Mouse (Mus musculus) C2C12 (cell line): ENCODE measurements around the gene Pdcd1lg2. TPM values are rescaled to one million over a fixed set of nuclear protein-coding genes. Genes with fewer than 3 reads are reported as not detected.

Experiments
- H3K27me3 ChIP-seq: one replicate; pipeline ENCODE4 v1.6.1; 2011; ENCODE audit not compliant: control insufficient read depth, insufficient read depth, insufficient read length
- H3K36me3 ChIP-seq: one replicate; pipeline ENCODE4 v1.6.1; 2011; ENCODE audit not compliant: control insufficient read depth, insufficient read depth
- H3K4me3 ChIP-seq: one replicate; pipeline ENCODE4 v1.5.1; 2011; ENCODE audit warnings: mild to moderate bottlenecking, control low read depth; ENCODE audit not compliant: poor library complexity, insufficient read depth, severe bottlenecking
- H3K79me2 ChIP-seq: one replicate; pipeline ENCODE4 v1.6.1; 2011; ENCODE audit not compliant: control insufficient read depth, insufficient read depth
- H3K79me3 ChIP-seq: one replicate; pipeline ENCODE4 v1.6.1; 2011; ENCODE audit warnings: low read depth, control low read depth
- H3ac ChIP-seq: one replicate; pipeline ENCODE3; 2011; ENCODE audit warnings: low read depth; ENCODE audit not compliant: control insufficient read depth, insufficient read length
- CEBPB ChIP-seq: IDR thresholded peaks from one replicate; pipeline ENCODE4 v1.6.1; 2011; ENCODE audit warnings: low read depth, mild to moderate bottlenecking, control low read depth, moderate library complexity
- CTCF ChIP-seq: IDR thresholded peaks from one replicate; pipeline ENCODE4 v1.5.1; 2011; ENCODE audit not compliant: control insufficient read depth, insufficient read depth, insufficient read length
- FOSL1 ChIP-seq: IDR thresholded peaks from one replicate; pipeline ENCODE4 v1.8.0; 2011; ENCODE audit warnings: mild to moderate bottlenecking, low read length; ENCODE audit not compliant: poor library complexity, insufficient read depth, severe bottlenecking
- MAX ChIP-seq: IDR thresholded peaks from one replicate; pipeline ENCODE4 v1.6.1; 2011; ENCODE audit warnings: mild to moderate bottlenecking, control low read depth
- MYOD1 ChIP-seq: IDR thresholded peaks from one replicate; pipeline ENCODE4 v1.6.1; 2011; ENCODE audit warnings: low read depth; ENCODE audit not compliant: control insufficient read depth, insufficient read length
- MYOG ChIP-seq: IDR thresholded peaks from one replicate; pipeline ENCODE4 v1.6.1; 2011; ENCODE audit not compliant: control insufficient read depth, insufficient read length; ENCODE audit errors: extremely low read depth
- USF1 ChIP-seq: IDR thresholded peaks from one replicate; pipeline ENCODE4 v1.6.1; 2011; ENCODE audit warnings: low read depth, mild to moderate bottlenecking, control low read depth, moderate library complexity
- polyA plus RNA-seq: library from polyadenylated mRNA; unstranded; fragments of >200 nt; fragmentation: generic; extraction: Trizol; gene quantifications from one replicate; pipeline ENCODE4 v1.2.1, GENCODE M21; 2012; ENCODE audit warnings: missing spikeins

Gene Pdcd1lg2
- polyA plus RNA-seq, 1 experiment: not detected

DNA sequence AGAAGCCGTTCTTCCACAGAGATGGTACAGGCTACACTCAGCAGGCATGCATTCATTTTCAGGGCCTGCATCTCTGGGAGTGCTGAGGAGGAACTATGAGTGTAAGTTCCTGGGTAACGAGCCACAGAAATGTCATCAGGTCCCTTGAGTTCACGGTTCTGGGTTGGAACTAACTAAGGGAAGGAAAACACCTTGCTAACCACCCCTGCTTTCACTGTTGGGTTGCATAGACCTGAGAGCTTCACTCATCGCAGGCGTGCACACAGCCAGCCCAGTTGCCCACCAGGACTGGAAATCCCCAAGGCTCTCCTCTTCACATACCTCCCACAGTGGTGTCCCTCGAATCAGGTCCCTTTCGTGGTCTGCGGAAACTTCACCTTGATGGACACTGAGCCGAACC, 35.8 kb upstream of the Pdcd1lg2 start:
- no peak overlapping the region for H3ac ChIP-seq
- no peaks in the 10 kb centered on the region for H3K79me2 ChIP-seq
- H3K36me3 ChIP-seq: no peaks in the 10 kb centered on the region
- TF ChIP-seq MYOD1 (no peak), CTCF (no peak), USF1 (no peak), MAX (no peak), MYOG (no peak)
- no peak overlapping the region for H3K4me3 ChIP-seq
- no peaks in the 10 kb centered on the region for H3K79me3 ChIP-seq
- peaks cover 4% of the 10 kb centered on the region for H3K27me3 ChIP-seq

DNA sequence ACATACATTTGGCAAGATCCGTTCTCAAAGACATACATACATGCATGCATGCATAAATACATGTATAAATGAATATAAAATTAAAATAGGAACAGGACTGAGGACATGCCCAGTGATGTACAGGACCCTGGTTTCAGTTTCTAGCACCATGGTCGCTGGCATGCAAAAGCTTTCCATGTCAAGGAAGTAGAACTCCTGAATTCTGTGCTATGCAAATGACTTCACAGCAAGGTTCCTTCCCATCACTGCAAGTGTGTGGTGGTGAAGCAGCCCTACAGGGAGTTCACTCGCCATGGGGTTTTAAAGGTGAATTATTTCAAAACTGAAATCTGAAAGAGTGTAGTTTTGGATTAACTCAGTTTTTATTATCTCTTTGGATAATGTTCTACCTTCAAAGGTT, 34.3 kb upstream of the Pdcd1lg2 start:
- H3K79me2 ChIP-seq: no peaks in the 10 kb centered on the region
- TF ChIP-seq MYOD1 (no peak), MAX (no peak), CTCF (no peak), USF1 (no peak), FOSL1 (no peak), CEBPB (no peak)
- H3K79me3 ChIP-seq: no peaks in the 10 kb centered on the region

DNA sequence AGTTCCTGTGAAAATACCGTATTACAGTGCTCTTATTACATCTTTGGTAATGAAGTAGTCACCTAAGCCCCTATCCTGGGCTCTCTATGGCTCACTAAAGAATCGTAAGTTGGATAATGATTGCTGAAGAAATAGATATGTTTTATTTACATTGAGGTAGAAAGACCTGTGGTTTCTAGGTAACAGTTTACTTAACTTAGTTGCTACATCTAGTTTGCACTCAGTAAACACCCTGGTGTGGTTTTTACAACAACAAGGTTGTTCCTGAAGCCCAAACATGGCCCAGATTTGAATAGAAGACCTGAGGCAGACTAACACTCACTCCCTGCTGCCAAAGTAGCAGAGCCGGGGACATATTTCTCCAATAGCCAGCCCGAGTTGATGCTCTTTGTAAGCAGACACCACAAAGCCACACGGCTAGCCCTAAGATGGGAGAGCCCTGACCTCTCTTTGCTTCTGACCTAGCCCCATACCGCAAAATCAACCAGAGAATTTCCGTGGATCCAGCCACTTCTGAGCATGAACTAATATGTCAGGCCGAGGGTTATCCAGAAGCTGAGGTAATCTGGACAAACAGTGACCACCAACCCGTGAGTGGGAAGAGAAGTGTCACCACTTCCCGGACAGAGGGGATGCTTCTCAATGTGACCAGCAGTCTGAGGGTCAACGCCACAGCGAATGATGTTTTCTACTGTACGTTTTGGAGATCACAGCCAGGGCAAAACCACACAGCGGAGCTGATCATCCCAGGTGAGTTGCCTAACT, 30.7 kb upstream of the Pdcd1lg2 start:
- Histone ChIP-seq H3K79me2 (no peaks in the 10 kb centered on the region), H3K27me3 (peaks cover 14% of the 10 kb centered on the region), H3K79me3 (no peaks in the 10 kb centered on the region), H3K4me3 (no peak overlapping the region), H3K36me3 (no peaks in the 10 kb centered on the region), H3ac (no peak overlapping the region)
- no peak for TF ChIP-seq USF1
- TF ChIP-seq CTCF: no peak
- TF ChIP-seq CEBPB: no peak
- no peak for TF ChIP-seq MYOD1
- TF ChIP-seq MYOG: no peak
- no peak for TF ChIP-seq MAX
- TF ChIP-seq FOSL1: no peak

More for the DNA sequence above, 34.3 kb upstream of the Pdcd1lg2 start:
- Histone ChIP-seq H3K4me3 (no peak overlapping the region), H3K27me3 (peaks cover 11% of the 10 kb centered on the region), H3ac (no peak overlapping the region), H3K36me3 (no peaks in the 10 kb centered on the region)

DNA sequence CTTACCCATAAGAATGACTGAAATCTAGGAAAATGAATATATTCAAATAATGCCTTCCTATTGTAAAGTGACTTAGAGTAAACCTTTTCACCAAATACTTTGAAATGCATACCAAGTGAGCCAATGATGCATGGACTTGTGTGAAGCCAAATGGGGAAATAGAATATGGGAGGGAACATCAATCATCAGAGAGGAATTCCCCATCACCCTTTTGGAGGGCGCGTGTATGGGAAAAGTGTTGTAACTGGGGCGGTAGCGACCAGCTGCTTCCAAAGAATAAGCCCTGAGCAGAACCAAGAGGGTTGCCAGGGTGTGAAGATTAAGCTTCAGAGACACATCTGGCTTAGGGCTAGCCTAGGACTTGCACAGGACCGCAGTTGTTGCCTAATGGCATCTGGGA, 27.4 kb upstream of the Pdcd1lg2 start:
- H3ac ChIP-seq: no peak overlapping the region
- TF ChIP-seq MYOD1 (no peak), CEBPB (no peak), USF1 (no peak), MYOG (no peak), MAX (no peak), FOSL1 (no peak), CTCF (no peak)
- no peaks in the 10 kb centered on the region for H3K79me3 ChIP-seq
- peaks cover 14% of the 10 kb centered on the region for H3K27me3 ChIP-seq
- H3K36me3 ChIP-seq: no peaks in the 10 kb centered on the region
- no peak overlapping the region for H3K4me3 ChIP-seq
- H3K79me2 ChIP-seq: no peaks in the 10 kb centered on the region

DNA sequence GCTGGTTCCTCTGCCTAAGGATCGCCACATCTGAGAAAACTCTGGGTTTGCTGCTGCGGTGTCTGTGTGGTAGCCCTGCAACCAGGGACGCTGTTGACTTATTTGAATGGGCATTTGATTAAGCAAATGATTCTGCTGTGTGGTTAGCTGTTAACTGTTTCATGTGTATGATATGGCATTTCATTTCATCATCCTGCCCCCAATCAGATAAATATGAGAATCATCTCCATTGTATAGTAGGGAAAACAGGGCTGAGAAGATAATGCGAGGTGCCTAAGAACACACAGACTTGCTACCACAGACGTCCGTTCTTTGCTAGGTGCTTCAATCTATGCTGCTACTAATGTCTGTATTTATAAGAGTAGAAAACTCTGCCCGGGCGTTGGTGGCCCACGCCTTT, 26.3 kb upstream of the Pdcd1lg2 start:
- H3K36me3 ChIP-seq: no peaks in the 10 kb centered on the region
- TF ChIP-seq MYOD1 (no peak), FOSL1 (no peak), MAX (no peak), MYOG (no peak), USF1 (no peak), CEBPB (no peak)
- H3K4me3 ChIP-seq: no peak overlapping the region
- H3K79me3 ChIP-seq: no peaks in the 10 kb centered on the region
- H3K79me2 ChIP-seq: no peaks in the 10 kb centered on the region
- no peak overlapping the region for H3ac ChIP-seq
- H3K27me3 ChIP-seq: peaks cover 10% of the 10 kb centered on the region

DNA sequence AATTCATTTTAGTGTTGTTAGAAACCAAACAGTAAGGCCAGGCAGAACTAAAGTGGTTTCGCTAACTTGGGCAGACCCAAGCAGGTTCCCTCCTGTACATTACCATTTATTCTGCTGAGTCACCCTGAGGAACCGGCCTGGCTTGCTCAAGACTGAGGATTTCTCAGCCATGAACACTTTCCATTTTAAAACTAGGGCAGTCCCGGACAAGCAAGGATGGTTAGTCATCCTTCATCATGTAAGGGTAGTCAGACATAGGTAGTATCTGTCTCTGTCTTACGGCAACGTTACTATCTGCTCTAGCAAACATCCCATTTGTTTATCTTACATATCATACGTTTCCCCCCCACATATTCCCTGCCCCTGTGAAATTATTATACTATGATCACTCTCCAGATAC, 25.7 kb upstream of the Pdcd1lg2 start:
- no peak overlapping the region for H3K4me3 ChIP-seq
- TF ChIP-seq MYOG: no peak
- no peak for TF ChIP-seq MAX
- no peak for TF ChIP-seq USF1
- no peak for TF ChIP-seq CTCF
- TF ChIP-seq CEBPB: no peak
- TF ChIP-seq FOSL1: no peak
- TF ChIP-seq MYOD1: no peak

More for the DNA sequence above, 25.7 kb upstream of the Pdcd1lg2 start:
- peaks cover 9% of the 10 kb centered on the region for H3K27me3 ChIP-seq
- H3K36me3 ChIP-seq: no peaks in the 10 kb centered on the region
- no peaks in the 10 kb centered on the region for H3K79me3 ChIP-seq
- no peak overlapping the region for H3ac ChIP-seq
- H3K79me2 ChIP-seq: no peaks in the 10 kb centered on the region
